Mouse (Mus musculus) ES-E14 (cell line): ENCODE data around the gene Slc38a1.

Experiments used
- CHD2 ChIP-seq: IDR thresholded peaks from 2 replicates; pipeline ENCODE4 v1.6.1; 2014; ENCODE audit warnings: mild to moderate bottlenecking, low read depth, low read length, inconsistent platforms
- HCFC1 ChIP-seq: IDR thresholded peaks from 2 replicates; pipeline ENCODE4 v1.6.1; 2012; ENCODE audit warnings: low read length, inconsistent platforms, borderline replicate concordance; ENCODE audit not compliant: insufficient read depth
- MAFK ChIP-seq: IDR thresholded peaks from 2 replicates; pipeline ENCODE4 v1.6.1; 2014; ENCODE audit warnings: mild to moderate bottlenecking, low read depth, low read length, inconsistent platforms; ENCODE audit not compliant: insufficient read depth
- ZC3H11A ChIP-seq: IDR thresholded peaks from 2 replicates; pipeline ENCODE4 v1.6.1; 2012; ENCODE audit warnings: low read depth, mild to moderate bottlenecking, inconsistent platforms, low read length, borderline replicate concordance
- ZNF384 ChIP-seq: IDR thresholded peaks from 2 replicates; pipeline ENCODE4 v1.6.1; 2012; ENCODE audit warnings: low read depth, low read length, inconsistent platforms

DNA sequence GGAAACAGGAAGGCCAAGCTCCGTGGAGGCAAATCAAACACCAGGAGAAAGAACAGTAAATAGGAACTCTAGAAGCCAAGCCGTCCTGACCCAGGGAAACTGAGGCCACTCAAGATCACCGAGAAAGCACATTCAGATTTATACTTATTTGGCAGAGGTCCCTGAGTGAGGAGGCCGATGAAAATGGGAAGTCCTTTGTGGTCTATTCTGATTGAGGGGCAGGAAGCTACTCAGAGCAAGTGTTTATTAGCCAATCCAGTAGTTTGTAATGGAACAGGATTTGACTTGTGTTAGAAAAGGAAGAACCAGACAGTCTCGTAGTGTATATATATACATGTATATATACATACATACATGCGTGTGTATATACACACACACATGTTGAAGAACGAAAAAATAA lies 48.8 kb downstream of the Slc38a1 start:
- no peak for TF ChIP-seq MAFK
- no peak for TF ChIP-seq ZNF384
- TF ChIP-seq ZC3H11A: no peak
- TF ChIP-seq CHD2: no peak
- TF ChIP-seq HCFC1: no peak
